Mouse (Mus musculus) mesoderm, embryonic 11.5 days (tissue): Measurements from ENCODE around the gene Galt.
"Not testable (repeated sequence)": the region's sequence is repeated elsewhere in the genome, so short reads cannot be mapped to it uniquely, and the experiment has no call there.

Experiments
- DNase-seq: peaks from one replicate; pipeline ENCODE4 v3.0.0-alpha.2; 2012; ENCODE audit warnings: low read depth, low spot score

Gene Galt

DNA sequence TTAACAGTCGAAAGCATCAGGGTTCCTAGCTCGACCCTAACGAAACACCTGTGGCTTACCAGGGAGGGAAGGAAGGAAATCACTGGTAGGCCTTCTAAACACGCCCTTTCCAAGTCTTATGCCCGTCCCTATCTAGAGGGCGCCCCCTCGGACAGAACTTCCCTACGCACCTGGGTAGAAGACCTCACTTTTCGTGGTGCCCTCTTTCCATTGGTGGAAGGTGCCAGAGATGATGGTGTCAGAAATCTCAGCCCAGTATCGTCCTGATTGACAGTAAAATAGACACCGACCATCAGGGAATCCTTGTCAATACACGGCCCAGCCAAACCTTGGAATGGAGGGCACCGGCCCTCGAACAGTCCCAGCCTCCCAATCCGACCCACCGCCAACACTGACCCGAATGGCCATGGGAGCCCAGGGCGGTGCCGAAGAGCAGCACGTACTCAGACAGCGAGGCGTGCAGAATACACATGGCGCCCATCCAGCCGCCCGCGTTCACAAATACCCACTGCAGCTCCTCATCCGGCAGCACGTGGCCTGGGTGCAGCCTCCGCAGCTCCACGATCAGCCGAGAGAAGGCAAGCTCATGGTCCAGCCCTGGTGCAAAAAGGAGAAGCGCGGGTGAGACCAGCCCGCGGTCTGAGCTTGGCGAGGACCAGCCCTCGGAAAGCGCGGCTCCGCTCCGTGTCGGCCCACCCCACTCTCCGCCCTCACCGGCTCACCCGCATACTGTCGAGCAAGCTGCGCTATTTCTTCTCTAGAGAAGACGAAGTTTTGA lies 14.5 kb upstream of the Galt start:
- no peak for DNase-seq

DNA sequence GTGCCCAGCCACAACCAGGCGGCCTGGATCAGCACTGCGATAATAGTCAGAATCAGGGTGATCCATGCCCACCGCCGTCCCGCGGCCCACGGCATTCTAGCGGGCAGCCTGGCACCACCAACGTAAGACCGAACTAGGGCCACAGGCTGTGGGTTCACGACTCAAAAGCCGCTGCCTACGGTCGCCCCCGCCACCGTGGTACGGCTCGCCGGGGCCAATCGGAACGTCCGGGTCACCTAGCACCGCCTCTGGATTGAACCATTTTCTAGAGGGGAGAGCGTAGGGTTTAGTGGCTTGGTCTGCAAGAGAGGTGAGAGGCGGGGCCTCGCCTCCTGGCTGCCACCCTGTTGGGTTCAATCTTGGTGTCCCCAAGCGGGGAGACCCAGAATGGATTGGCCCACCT lies 13.9 kb upstream of the Galt start:
- peak; percentile 96 for DNase-seq

DNA sequence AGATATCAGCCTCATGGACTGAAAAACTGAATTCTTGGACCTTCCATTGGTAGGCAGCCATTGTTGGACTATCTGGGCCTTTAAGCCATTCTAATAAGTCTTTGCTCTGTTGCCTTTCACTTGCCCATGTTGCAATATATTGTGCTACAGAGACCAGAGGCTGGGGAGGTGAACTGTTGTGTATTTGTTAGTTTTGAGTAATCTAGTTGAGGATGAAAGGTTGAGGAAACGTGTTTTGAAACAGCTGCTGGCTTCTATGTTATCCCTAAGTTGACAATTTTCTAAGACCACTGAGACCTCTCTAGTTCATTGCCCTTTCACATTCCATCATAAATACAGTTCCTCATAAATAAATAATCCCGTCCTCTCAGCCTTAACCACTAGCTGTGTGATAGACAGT lies 10.9 kb upstream of the Galt start:
- no peak for DNase-seq

DNA sequence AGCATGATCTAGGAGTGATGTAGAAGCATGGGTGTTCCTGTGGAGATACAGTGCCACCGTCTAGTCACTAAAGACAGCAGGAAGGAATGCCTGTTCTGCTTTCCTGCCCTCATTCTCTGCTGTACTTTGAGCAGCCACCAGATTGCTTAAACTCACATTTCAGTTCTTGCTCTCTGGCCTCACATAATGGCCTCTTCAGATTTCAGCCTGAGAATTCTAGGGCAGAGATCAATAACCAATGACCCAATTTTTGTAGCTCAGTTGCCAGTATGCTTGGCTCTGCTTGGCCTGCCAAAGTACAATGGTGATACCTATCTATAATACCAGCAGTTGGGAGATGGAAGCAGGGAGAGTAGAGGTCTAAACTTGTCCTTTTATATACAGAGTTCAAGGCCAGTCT lies 10.0 kb upstream of the Galt start:
- no peak for DNase-seq

DNA sequence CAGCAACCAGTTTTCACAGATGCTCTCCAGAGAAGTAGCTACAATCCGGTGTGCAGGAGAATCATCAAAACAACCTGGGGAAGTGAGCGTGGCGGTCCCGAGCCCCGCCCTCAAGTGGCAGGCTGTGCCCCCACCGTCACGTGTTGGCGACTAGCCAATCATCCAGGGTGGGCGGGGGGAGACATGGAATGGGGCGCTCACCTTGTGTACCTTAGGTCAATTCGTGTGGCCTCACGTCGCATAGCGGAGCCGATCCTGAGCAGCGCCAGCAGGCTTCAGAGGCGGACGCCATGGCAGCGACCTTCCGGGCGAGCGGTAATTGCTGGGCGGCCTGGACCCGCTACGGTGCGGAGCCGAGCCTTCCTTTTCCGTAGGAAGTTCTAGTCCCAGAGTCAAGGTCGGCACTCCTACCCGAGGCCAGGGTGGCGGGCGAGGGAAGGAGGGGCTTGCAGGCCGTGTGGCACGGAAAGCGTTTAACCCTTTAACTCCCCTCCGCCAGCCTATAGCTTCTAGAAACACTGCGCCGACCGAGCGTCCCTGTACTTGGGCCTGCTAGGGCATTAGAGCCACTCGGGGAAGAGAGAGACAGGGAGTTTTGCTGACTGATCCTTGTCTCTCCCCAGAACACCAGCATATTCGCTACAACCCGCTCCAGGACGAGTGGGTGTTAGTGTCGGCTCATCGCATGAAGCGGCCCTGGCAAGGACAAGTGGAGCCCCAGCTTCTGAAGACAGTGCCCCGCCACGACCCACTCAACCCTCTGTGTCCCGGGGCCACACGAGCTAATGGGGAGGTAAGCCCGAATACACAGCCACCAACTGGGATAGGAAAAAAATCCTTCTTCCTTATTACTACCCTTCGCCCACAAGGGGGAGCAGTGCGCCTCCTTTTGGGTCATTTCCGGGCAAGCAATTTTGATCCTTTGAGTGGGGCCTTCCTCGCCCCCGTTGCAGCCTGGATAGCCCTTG lies 594 bp downstream of the Galt start, which contains the start of gene Sigmar1:
Gene Sigmar1 (minus strand): TSS at position 820 of the 968 bp plus-strand sequence.
- peak; percentile 89 for DNase-seq

DNA sequence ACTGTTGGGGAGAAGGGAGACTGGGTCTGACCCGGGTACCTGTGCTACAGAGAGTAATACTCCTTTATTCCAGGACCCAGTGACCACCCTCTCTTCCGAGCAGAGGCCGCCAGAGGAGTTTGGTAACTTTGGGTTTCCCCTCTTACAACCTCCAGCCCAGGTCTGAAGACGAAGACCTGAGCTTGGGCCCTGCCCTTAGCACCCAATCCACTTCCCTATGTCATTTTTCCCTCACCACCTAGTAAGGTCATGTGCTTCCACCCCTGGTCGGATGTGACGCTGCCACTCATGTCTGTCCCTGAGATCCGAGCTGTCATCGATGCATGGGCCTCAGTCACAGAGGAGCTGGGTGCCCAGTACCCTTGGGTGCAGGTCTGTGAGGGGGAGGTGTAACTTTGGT lies 1.4 kb downstream of the Galt start:
- DNase-seq, result no peak

DNA sequence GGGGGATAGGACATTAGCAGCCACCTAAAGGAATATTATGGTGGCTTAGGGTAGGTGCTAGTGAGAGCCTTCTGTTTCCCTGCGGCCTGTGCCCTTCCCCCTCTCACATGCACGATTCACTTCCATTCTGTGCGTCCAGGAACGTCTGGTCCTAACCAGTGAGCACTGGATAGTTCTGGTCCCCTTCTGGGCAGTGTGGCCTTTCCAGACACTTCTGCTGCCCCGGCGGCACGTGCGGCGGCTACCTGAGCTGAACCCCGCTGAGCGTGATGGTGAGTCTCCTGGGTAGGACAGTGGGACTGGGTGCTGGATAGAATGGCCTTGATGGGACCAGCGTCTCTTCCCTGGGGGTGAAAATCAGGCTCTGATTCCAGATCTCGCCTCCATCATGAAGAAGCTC lies 2.3 kb downstream of the Galt start:
- DNase-seq, result no peak

DNA sequence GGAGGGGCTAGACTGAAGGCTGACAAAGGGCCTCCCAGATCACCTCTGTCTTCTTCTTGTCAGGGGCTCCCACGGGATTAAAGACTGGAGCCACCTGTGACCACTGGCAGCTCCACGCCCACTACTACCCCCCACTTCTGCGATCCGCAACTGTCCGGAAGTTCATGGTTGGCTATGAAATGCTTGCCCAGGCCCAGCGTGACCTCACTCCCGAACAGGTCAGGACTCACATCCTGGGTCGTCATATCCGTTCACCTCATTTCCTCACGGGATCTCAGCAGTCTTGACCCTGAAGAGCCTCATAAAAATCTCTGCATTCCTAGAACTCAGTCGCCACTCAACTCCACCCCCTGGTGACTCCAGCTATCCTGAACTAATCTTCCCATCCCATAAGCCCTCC lies 3.0 kb downstream of the Galt start:
- DNase-seq, result no peak

DNA sequence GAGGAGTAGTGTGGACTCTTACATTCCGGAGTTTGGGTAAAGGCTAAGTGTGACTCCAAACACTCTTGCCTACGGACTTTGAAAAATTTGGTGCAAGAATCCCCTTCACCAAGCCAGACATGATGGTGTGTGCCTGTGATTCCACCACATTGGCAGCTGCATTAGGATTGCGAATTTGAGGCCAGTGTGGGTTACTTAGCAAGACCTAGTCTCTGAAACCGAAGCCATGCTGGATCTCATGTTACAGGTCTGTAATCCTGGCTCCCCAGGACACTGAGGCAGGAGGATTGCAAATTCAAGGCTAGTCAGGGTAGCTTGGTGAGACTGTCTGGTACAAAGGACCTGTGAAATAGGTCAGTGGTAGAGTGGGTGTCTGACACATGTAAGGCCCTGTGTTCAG lies 3.7 kb downstream of the Galt start:
- DNase-seq, result no peak

DNA sequence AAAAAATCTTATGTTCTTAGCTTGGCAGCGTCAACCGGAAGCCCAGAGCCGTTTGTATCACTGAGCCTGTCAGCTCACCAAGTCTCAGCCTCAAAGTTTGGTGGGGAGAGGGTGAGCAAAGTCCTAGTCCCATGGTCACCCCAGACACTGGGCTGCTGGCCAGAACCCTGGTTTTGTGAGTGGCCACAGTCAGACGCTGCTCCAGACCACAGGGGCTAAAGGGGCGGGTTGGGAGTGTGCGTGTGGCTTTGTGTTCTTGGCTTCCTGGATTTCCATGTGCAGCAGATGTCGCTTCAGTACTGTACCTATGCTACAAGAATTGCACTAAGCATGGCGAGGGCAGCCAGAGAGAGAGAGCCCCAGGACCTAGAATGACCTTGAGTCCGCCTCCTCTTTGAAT lies 4.2 kb downstream of the Galt start:
- no peak for DNase-seq

DNA sequence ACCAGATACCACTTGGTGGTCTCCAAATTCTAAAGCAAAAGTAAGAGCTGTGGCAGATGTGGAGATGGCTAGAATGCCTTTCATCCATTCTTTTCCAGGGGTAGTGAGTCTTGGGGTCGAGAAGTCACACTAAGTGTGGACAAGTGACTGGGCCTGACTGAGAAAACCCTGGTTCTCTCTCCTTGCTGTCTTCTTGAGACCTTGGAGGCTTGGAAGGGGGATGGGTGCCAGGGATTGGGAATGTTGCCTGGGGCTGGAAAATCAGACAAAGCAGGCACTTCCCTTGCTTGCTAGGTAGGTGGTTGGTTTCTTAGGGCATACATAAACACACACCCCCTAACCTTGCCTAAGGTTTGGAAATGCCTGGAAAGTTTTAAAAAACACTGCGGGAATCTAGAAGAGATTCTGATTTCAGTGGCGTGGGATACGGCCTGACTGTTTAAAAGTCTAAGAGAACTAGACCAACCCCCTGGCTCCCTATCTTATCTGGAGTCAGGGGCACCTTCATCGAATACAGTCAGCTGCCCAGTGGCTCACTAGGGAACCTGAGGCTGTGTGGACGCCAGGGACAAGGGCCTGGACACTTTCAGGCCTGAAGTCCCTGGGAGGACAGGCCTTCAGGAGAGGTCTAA lies 4.7 kb downstream of the Galt start:
- DNase-seq, result no peak

DNA sequence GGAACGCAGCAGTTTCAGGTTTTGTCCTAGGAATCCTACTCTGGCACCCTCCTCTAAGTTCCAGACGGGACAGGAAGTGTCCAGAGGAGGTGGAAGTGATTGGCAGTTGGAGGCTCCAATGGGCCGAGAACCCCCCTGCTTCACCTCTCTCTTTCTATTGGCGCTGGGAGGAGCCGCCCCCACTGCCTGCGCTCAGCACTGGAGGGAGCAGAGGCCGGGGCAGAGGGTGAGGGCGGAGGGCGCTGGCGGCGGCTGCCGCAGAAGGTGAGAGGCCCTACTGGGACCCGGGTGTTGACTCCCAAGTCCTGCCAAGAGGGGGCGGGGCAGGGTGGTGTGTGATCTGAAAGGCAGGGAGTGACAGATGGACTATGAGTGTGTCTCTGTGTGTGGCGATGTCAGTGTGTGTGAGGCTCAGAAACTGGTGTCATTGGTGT lies 5.3 kb downstream of the Galt start:
- DNase-seq, result peak; percentile 93

DNA sequence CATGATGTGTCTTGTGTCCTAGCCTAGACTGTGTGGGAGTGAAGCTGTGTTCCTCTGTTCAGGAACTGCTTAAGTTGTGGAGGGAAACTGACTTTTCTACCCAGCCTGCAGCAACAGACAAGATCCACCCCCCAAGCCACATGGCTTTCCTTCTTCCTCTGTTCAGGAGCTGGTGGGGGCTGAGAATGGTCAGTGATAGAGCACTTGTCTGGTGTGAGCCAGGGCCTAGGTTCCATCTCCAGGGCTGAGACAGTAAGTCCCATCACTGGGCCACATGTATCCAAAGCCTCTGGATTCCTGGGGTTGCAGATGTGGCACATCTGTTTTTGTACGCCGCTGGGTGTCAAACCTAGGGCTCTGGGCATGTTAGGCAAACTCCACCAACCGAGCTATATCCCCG lies 5.9 kb downstream of the Galt start:
- no peak for DNase-seq

DNA sequence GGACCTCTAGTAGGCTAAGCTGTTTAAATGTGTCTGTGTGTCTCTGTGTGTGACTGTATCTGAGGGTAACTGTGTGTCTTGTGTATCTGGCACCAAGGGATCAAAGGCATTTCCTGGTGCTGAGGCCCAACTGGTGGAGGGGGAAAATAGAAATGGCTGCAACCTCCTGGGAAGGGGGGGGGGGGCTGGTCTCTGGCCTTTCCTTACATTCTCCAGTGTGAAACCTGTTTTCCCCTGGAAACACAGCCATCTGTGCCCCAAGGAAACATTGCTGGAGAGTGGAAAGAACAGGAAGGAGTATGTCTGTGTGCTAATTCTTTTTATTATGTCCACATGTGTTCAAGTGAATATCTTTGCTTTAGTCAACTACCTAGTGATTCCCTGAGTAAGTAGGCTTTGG lies 6.7 kb downstream of the Galt start:
- no peak for DNase-seq

DNA sequence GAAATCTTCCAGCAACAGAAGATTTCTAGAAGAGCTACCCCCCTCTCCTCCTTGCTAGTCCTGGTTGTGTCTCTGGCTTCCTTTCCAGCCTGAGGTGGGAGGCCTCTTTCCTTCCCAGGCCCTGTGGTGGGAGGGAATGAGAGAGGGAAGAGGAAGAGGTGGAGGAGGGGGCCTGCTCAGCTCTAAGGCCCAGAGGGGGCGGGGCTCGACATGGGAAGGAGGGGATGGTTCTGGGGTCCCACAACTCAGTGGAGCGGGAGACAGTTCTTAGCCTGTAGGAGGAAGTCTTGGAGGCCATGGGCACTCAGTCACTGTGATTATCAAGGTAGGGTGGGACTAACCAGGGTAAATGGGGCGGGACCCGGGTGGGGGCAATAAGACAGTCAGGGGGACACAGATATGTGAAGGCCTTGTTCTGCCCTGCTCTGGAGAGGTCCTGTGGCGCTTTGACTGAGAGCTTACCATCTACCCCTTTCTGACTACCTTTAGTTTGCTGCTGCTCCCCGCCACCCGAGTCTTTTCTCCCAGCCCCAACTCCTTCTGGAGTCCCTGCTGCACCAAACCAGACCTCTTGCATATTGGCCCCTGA lies 7.2 kb downstream of the Galt start:
- peak; percentile 47 for DNase-seq

DNA sequence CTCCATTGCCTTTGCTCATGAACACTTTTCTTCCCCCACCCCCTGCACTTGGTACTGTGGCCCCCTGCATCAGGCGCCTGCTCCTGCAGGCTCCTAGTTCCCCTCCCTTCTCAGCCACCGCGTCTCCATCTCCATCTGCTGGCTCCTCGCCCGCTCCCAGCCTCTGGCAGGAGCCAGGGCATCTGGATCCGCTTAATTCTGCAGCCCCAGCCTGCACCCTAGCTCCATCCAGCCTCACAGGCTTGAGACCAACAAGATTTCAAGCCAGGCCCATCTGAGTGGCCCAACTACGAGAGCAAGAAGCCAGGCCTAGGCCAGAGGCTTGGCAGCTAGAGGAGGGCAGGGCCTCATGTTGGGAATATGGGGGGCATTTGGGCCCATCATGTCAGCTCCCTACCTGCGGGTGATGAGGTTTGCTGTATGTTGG lies 7.7 kb downstream of the Galt start:
- not testable (repeated sequence) for DNase-seq

DNA sequence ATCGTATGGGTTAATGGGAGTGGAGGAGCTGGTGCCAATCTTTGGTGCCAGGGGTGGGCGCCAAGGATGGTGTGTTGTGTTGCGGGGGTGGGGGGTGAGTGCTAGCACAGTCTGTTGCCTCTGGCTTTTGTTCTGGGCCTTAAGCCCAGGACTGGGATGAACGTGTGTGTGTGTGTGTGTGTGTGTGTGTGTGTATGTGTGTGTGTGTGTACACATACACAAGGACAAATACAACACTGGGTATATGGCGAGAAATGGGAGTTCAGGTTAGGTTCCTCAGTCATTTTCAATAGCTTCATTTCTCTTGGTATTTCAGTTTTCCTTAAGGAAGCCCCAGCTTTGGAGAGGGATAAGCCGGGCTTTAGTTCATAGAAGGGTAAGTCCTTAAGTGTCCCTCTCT lies 8.1 kb downstream of the Galt start:
- not testable (repeated sequence) for DNase-seq

DNA sequence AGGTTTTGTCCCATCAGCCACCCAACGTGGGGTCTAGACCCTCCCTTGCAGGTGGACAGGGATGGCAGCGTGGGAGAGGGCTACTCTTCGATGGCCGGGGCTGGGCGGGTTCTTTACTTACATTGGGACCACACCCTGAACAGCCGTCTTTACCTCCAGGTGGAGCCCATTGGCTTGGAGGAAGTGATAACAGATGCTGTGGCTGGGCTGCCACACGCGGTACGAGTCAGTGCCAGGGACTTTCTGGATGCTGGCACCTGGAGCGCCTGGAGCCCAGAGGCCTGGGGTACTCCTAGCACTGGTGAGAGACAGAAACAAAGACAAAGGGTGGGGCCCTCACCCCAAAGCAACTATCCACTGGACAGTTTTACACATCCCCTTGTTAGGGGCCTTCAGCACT lies 12.3 kb downstream of the Galt start:
- not testable (repeated sequence) for DNase-seq

DNA sequence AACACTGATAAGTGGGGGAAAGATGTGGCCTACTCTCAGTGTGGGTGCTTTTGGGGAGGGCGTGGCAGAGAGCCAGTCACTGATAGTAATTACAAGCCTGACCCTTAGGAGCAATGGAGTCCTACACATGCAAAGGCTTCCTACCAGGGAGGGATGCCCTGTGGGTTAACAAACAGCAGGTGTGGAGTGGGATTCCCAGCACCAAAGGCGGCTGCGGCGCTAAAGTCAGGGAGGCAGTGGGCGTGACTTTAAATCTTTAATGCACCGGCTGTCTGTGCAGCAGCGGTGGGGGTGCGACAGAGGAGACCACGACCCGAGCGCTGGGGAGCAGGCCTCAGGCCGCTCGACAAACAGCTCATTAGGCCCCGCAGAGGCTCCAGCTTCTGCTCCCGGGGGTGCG lies 17.9 kb downstream of the Galt start:
- not testable (repeated sequence) for DNase-seq

DNA sequence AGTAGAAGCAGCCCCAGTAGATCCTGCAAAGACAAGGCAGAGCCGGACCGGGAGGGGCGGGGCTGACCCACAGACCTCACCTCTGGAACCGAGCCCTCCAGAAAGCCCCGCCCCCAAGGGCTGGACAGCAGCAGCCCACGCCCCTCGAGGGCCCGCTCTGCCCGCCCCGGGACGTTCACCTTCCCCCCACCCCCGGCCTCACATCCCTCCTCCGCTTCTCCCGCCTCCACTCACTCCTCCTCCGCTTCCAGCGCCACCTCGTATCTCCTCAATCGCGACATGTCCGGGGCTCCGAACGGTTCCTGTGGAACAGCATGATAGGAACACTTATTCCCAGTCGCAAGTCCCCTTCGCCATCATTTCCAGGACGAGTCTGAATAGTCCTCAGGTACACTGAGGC lies 18.5 kb downstream of the Galt start:
- DNase-seq, result not testable (repeated sequence)

DNA sequence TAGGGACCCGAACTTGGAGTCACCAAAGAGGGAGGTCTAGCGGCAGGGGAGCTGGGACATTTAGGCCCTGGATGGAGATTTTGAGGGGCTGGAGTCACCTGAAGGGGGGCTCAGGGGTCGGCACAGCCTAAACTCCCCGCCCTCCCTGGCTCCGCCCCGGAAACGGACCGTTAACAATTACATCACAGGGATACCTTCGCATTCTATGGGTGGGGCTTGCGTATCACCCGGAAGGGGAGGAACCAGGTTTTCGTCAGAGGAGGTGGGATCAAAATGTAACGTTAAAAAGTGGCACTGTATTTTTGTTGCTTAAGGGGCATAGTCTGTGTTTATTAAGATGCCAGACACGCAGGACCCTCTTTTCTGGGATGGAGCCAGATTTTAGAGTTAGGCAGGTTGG lies 19.0 kb downstream of the Galt start, which contains the start of gene Ccl27a:
Gene Ccl27a (minus strand): TSS at position 246 of the 400 bp plus-strand sequence.
- peak; percentile 86 for DNase-seq

DNA sequence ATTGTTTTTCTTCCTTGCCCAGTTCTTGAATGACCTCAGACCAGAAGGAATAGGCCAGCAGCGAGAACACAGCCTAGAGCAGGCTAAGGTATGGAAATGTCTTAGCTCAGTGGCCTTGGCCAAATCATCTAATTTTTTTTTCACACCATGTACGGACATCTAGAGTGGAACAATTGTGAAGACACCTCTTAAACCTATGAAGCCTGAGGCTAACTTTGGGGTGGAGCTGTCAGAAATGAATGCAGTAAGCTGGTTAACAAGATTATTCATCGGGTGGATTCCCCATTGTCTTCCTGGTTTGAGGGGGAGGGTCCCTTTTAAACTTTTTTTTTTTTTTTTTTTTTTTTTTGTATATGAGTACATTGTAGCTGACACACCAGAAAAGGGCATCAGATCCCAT lies 19.5 kb downstream of the Galt start:
- DNase-seq, result not testable (repeated sequence)
